Mouse (Mus musculus): Measurements from ENCODE around the gene Dlg2. TPM values are rescaled to one million over a fixed set of nuclear protein-coding genes. Genes with fewer than 3 reads are reported as not detected.

Dlg2 gene
- polyA plus RNA-seq, 1 experiment from 2014 or later, result 28.5 TPM

- Histone ChIP-seq H3K27me3 (no peaks in the 10 kb centered on the region), H3K9ac (no peak overlapping the region), H3K4me3 (no peak overlapping the region), H3K4me2 (no peak overlapping the region), H3K4me1 (replicated peaks) (no peaks in the 10 kb centered on the region), H3K9me3 (no peaks in the 10 kb centered on the region), H3K27ac (replicated peaks) (no peak overlapping the region), H3K36me3 (no peaks in the 10 kb centered on the region)
- WGBS, result 38% methylated on average over 3 of the region's 3 CpGs
- no peak for ATAC-seq (ENCODE audit: low FRiP score, low read depth)
These were observed 1038.0 kb downstream of the Dlg2 start for GRCm38 (mm10) chr7:91514445-91514844.

GRCm38 (mm10) chr7:91516225-91516624, 1039.8 kb downstream of the Dlg2 start:
- H3K9ac ChIP-seq, result no peak overlapping the region
- H3K4me1 ChIP-seq (replicated peaks), result no peaks in the 10 kb centered on the region
- H3K27me3 ChIP-seq, result no peaks in the 10 kb centered on the region
- no peak overlapping the region for H3K4me3 ChIP-seq
- no peaks in the 10 kb centered on the region for H3K9me3 ChIP-seq
- no peak overlapping the region for H3K4me2 ChIP-seq
- ATAC-seq (ENCODE audit: low FRiP score, low read depth), result no peak
- H3K27ac ChIP-seq (replicated peaks), result no peak overlapping the region
- WGBS, result 63% methylated on average over 3 of the region's 3 CpGs
- H3K36me3 ChIP-seq, result no peaks in the 10 kb centered on the region

- no peaks in the 10 kb centered on the region for H3K9me3 ChIP-seq
- H3K36me3 ChIP-seq, result no peaks in the 10 kb centered on the region
- H3K27me3 ChIP-seq, result no peaks in the 10 kb centered on the region
- no peak overlapping the region for H3K4me2 ChIP-seq
- no peak for ATAC-seq (ENCODE audit: low FRiP score, low read depth)
- H3K9ac ChIP-seq, result no peak overlapping the region
- no peak overlapping the region for H3K27ac ChIP-seq (replicated peaks)
- no peaks in the 10 kb centered on the region for H3K4me1 ChIP-seq (replicated peaks)
- H3K4me3 ChIP-seq, result no peak overlapping the region
- 74% methylated on average over 1 of the region's 1 CpGs for WGBS
These were observed 1049.4 kb downstream of the Dlg2 start for GRCm38 (mm10) chr7:91525859-91526258.

- ATAC-seq (ENCODE audit: low FRiP score, low read depth), result peak; percentile 85
- Histone ChIP-seq H3K4me1 (replicated peaks) (peaks cover 12% of the 10 kb centered on the region), H3K4me2 (peak overlapping the region; percentile 67), H3K9ac (peak overlapping the region; percentile 54), H3K9me3 (no peaks in the 10 kb centered on the region), H3K27ac (replicated peaks) (peak overlapping the region; percentile 80), H3K4me3 (peak overlapping the region; percentile 45), H3K27me3 (no peaks in the 10 kb centered on the region), H3K36me3 (no peaks in the 10 kb centered on the region)
- WGBS, result 2% methylated on average over 29 of the region's 29 CpGs
These were observed 1066.3 kb downstream of the Dlg2 start for GRCm38 (mm10) chr7:91542597-91543285.

GRCm38 (mm10) chr7:91543286-91543650, 1066.8 kb downstream of the Dlg2 start:
- peak; percentile 71 for ATAC-seq (ENCODE audit: low FRiP score, low read depth)
- no peaks in the 10 kb centered on the region for H3K36me3 ChIP-seq
- peak overlapping the region; percentile 54 for H3K9ac ChIP-seq
- H3K27ac ChIP-seq (replicated peaks), result peak overlapping the region; percentile 80
- H3K4me1 ChIP-seq (replicated peaks), result peaks cover 12% of the 10 kb centered on the region
- H3K4me3 ChIP-seq, result peak overlapping the region; percentile 45
- WGBS, result 26% methylated on average over 4 of the region's 4 CpGs
- peak overlapping the region; percentile 67 for H3K4me2 ChIP-seq
- H3K9me3 ChIP-seq, result no peaks in the 10 kb centered on the region
- H3K27me3 ChIP-seq, result no peaks in the 10 kb centered on the region

- Histone ChIP-seq H3K27ac (replicated peaks) (no peak overlapping the region), H3K36me3 (no peaks in the 10 kb centered on the region), H3K9me3 (no peaks in the 10 kb centered on the region), H3K4me1 (replicated peaks) (peaks cover 12% of the 10 kb centered on the region), H3K4me2 (peak overlapping the region; percentile 67), H3K9ac (no peak overlapping the region), H3K27me3 (no peaks in the 10 kb centered on the region), H3K4me3 (peak overlapping the region; percentile 45)
- no peak for ATAC-seq (ENCODE audit: low FRiP score, low read depth)
- WGBS, result 77% methylated on average over 3 of the region's 3 CpGs
These were observed 1068.1 kb downstream of the Dlg2 start for GRCm38 (mm10) chr7:91544600-91544999.

- Histone ChIP-seq H3K27ac (replicated peaks) (no peak overlapping the region), H3K4me2 (no peak overlapping the region), H3K36me3 (no peaks in the 10 kb centered on the region), H3K4me3 (no peak overlapping the region), H3K9ac (no peak overlapping the region), H3K9me3 (no peaks in the 10 kb centered on the region), H3K27me3 (no peaks in the 10 kb centered on the region), H3K4me1 (replicated peaks) (no peaks in the 10 kb centered on the region)
- 78% methylated on average over 1 of the region's 1 CpGs for WGBS
- ATAC-seq (ENCODE audit: low FRiP score, low read depth), result no peak
These were observed 1072.3 kb downstream of the Dlg2 start for GRCm38 (mm10) chr7:91548796-91549195.

GRCm38 (mm10) chr7:91557582-91557981, 1081.1 kb downstream of the Dlg2 start:
- ATAC-seq (ENCODE audit: low FRiP score, low read depth), result no peak
- H3K27ac ChIP-seq (replicated peaks), result no peak overlapping the region
- H3K9me3 ChIP-seq, result no peaks in the 10 kb centered on the region
- no peaks in the 10 kb centered on the region for H3K36me3 ChIP-seq
- no peak overlapping the region for H3K4me3 ChIP-seq
- no peak overlapping the region for H3K4me2 ChIP-seq
- H3K9ac ChIP-seq, result no peak overlapping the region
- no peaks in the 10 kb centered on the region for H3K4me1 ChIP-seq (replicated peaks)
- H3K27me3 ChIP-seq, result no peaks in the 10 kb centered on the region

GRCm38 (mm10) chr7:91567423-91567822, 1091.0 kb downstream of the Dlg2 start:
- H3K4me2 ChIP-seq, result no peak overlapping the region
- H3K9ac ChIP-seq, result no peak overlapping the region
- no peaks in the 10 kb centered on the region for H3K9me3 ChIP-seq
- H3K27me3 ChIP-seq, result no peaks in the 10 kb centered on the region
- H3K4me1 ChIP-seq (replicated peaks), result no peaks in the 10 kb centered on the region
- no peaks in the 10 kb centered on the region for H3K36me3 ChIP-seq
- no peak for ATAC-seq (ENCODE audit: low FRiP score, low read depth)
- no peak overlapping the region for H3K4me3 ChIP-seq
- H3K27ac ChIP-seq (replicated peaks), result no peak overlapping the region

GRCm38 (mm10) chr7:91570969-91571368, 1094.5 kb downstream of the Dlg2 start:
- Histone ChIP-seq H3K4me3 (no peak overlapping the region), H3K27ac (replicated peaks) (no peak overlapping the region), H3K27me3 (no peaks in the 10 kb centered on the region), H3K9ac (no peak overlapping the region), H3K4me1 (replicated peaks) (no peaks in the 10 kb centered on the region), H3K9me3 (no peaks in the 10 kb centered on the region), H3K4me2 (no peak overlapping the region), H3K36me3 (no peaks in the 10 kb centered on the region)
- no peak for ATAC-seq (ENCODE audit: low FRiP score, low read depth)
- WGBS, result 85% methylated on average over 2 of the region's 2 CpGs

- no peak overlapping the region for H3K9ac ChIP-seq
- H3K36me3 ChIP-seq, result no peaks in the 10 kb centered on the region
- ATAC-seq (ENCODE audit: low FRiP score, low read depth), result peak; percentile 54
- H3K27me3 ChIP-seq, result no peaks in the 10 kb centered on the region
- no peak overlapping the region for H3K4me2 ChIP-seq
- no peaks in the 10 kb centered on the region for H3K9me3 ChIP-seq
- H3K4me3 ChIP-seq, result no peak overlapping the region
- 46% methylated on average over 2 of the region's 2 CpGs for WGBS
- no peaks in the 10 kb centered on the region for H3K4me1 ChIP-seq (replicated peaks)
- H3K27ac ChIP-seq (replicated peaks), result no peak overlapping the region
These were observed 1096.2 kb downstream of the Dlg2 start for GRCm38 (mm10) chr7:91572666-91573065.

- H3K27ac ChIP-seq (replicated peaks), result no peak overlapping the region
- no peak for ATAC-seq (ENCODE audit: low FRiP score, low read depth)
- H3K9me3 ChIP-seq, result no peaks in the 10 kb centered on the region
- H3K9ac ChIP-seq, result no peak overlapping the region
- no peaks in the 10 kb centered on the region for H3K4me1 ChIP-seq (replicated peaks)
- H3K27me3 ChIP-seq, result no peaks in the 10 kb centered on the region
- H3K4me3 ChIP-seq, result no peak overlapping the region
- H3K36me3 ChIP-seq, result no peaks in the 10 kb centered on the region
- H3K4me2 ChIP-seq, result no peak overlapping the region
These were observed 1096.8 kb downstream of the Dlg2 start for GRCm38 (mm10) chr7:91573321-91573720.

- Histone ChIP-seq H3K27ac (replicated peaks) (no peak overlapping the region), H3K9ac (no peak overlapping the region), H3K36me3 (no peaks in the 10 kb centered on the region), H3K4me3 (no peak overlapping the region), H3K27me3 (no peaks in the 10 kb centered on the region), H3K4me2 (no peak overlapping the region), H3K4me1 (replicated peaks) (no peaks in the 10 kb centered on the region), H3K9me3 (no peaks in the 10 kb centered on the region)
- ATAC-seq (ENCODE audit: low FRiP score, low read depth), result no peak
- WGBS, result 86% methylated on average over 6 of the region's 6 CpGs
These were observed 1099.7 kb downstream of the Dlg2 start for GRCm38 (mm10) chr7:91576216-91576615.
